Mouse (Mus musculus) embryonic facial prominence, embryonic 11.5 days (tissue): Measurements from ENCODE around the gene Zzef1. TPM values are rescaled to one million over a fixed set of nuclear protein-coding genes. Genes with fewer than 3 reads are reported as not detected.

Experiments used
- ATAC-seq: fragments of 200-750 bp; cut with Nextera tagmentation; replicated peaks from 2 replicates; pipeline ENCODE4 v1.8.0; 2017; ENCODE audit warnings: low read depth; ENCODE audit not compliant: insufficient number of reproducible peaks, low FRiP score, low TSS enrichment
- DNase-seq: peaks from one replicate; pipeline ENCODE4 v3.0.0-alpha.2; 2015; ENCODE audit warnings: low spot score
- H3K27ac ChIP-seq: fragments of 300-500 bp; sonication (generic); replicated peaks from 2 replicates; pipeline ENCODE4 v1.5.1; 2014; ENCODE audit warnings: mild to moderate bottlenecking, low read depth, low read length, control low read depth
- H3K27me3 ChIP-seq: fragments of 300-500 bp; sonication (generic); 2 replicates; pipeline ENCODE4 v1.6.1; 2014; ENCODE audit warnings: mild to moderate bottlenecking, low read length, moderate library complexity, mixed read lengths; ENCODE audit not compliant: control insufficient read depth, insufficient read depth
- H3K36me3 ChIP-seq: fragments of 300-500 bp; sonication (generic); replicated peaks from 2 replicates; pipeline ENCODE4 v1.6.1; 2014; ENCODE audit warnings: low read depth, mild to moderate bottlenecking, low read length, moderate library complexity, mixed read lengths; ENCODE audit not compliant: control insufficient read depth, insufficient read depth
- H3K4me1 ChIP-seq: fragments of 300-500 bp; sonication (generic); 2 replicates; pipeline ENCODE4 v1.6.1; 2014; ENCODE audit warnings: low read length, mixed read lengths; ENCODE audit not compliant: control insufficient read depth, insufficient read depth
- H3K4me2 ChIP-seq: fragments of 300-500 bp; sonication (generic); 2 replicates; pipeline ENCODE4 v1.6.1; 2014; ENCODE audit warnings: low read depth, mild to moderate bottlenecking, control low read depth, low read length, moderate library complexity
- H3K4me3 ChIP-seq: fragments of 300-500 bp; sonication (generic); 2 replicates; pipeline ENCODE4 v1.5.1; 2014; ENCODE audit warnings: low read depth, low read length, control low read depth
- H3K9ac ChIP-seq: fragments of 300-500 bp; sonication (generic); replicated peaks from 2 replicates; pipeline ENCODE4 v1.6.1; 2014; ENCODE audit warnings: mild to moderate bottlenecking, control low read depth, low read length
- H3K9me3 ChIP-seq: fragments of 300-500 bp; sonication (generic); replicated peaks from 2 replicates; pipeline ENCODE4 v1.6.1; 2016; ENCODE audit warnings: mild to moderate bottlenecking, low read length, inconsistent platforms, mixed read lengths; ENCODE audit not compliant: control insufficient read depth
- WGBS: fragments of 180-500 bp; shearing (Covaris S2); extraction: QIAGEN DNeasy Blood & Tissue Kit; methylation state at CpG from one replicate; pipeline ENCODE4 v1.1.7; 2014; 5-methylcytosine and 5-hydroxymethylcytosine counted together
- polyA plus RNA-seq: library from polyadenylated mRNA; unstranded; fragments of >200 nt; fragmentation: Nextera tagmentation; extraction: Ambion mirVana; gene quantifications from 2 replicates; pipeline ENCODE4 v1.2.1, GENCODE M21; 2014

Gene Zzef1
- polyA plus RNA-seq, 1 experiment from 2014 or later = 5.9 TPM

DNA sequence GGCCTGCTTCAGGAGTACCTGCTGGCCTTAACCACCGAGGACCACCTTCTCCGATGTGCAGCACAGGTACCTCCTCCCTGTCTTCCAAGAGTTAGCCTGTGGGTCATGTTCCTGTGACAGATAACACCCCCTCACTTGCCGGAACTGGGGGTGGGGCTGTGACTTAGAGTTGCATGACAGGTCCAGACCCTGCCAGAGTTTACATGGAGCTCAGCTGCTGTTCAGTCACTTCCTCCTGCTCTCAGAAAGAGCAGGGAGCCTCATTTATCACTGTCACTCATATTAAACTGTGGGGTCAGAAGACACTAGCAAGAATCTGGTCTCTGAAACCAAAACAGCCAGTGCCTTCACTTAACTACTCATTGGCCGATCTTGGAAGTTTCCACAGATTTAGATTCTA is 127.1 kb downstream of the Zzef1 start:
- H3K4me2 ChIP-seq = no peak overlapping the region
- no peak overlapping the region for H3K9ac ChIP-seq
- H3K9me3 ChIP-seq = no peaks in the 10 kb centered on the region
- H3K4me3 ChIP-seq = no peak overlapping the region
- H3K36me3 ChIP-seq = no peaks in the 10 kb centered on the region
- DNase-seq = no peak
- H3K4me1 ChIP-seq = no peaks in the 10 kb centered on the region
- no peaks in the 10 kb centered on the region for H3K27me3 ChIP-seq
- H3K27ac ChIP-seq = no peak overlapping the region
- no peak for ATAC-seq
- 83% methylated on average over 4 of the region's 4 CpGs for WGBS

DNA sequence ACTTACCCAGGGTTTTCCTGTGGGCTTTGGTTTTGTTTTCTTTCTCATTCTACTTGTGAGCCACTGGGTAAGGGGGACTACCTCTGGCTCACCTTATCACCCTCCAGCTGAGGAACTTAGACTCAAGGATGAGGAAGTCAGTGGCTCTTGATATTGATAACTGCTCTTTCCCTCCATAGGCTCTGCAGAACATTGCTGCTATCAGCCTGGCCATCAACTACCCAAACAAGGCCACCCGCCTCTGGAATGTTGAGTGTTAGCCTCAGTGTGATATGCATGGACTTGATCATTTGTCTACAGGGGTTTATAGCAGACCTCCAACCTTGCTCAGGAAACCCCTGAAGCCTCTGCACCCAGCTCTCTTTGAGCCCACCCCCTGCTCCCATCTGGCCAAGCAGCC is 128.4 kb downstream of the Zzef1 start:
- no peak for ATAC-seq
- no peaks in the 10 kb centered on the region for H3K4me1 ChIP-seq
- no peak overlapping the region for H3K4me3 ChIP-seq
- DNase-seq = no peak
- H3K27ac ChIP-seq = no peak overlapping the region
- H3K27me3 ChIP-seq = no peaks in the 10 kb centered on the region
- H3K36me3 ChIP-seq = no peaks in the 10 kb centered on the region
- WGBS = 79% methylated on average over 1 of the region's 1 CpGs
- no peaks in the 10 kb centered on the region for H3K9me3 ChIP-seq
- H3K9ac ChIP-seq = no peak overlapping the region
- H3K4me2 ChIP-seq = no peak overlapping the region

DNA sequence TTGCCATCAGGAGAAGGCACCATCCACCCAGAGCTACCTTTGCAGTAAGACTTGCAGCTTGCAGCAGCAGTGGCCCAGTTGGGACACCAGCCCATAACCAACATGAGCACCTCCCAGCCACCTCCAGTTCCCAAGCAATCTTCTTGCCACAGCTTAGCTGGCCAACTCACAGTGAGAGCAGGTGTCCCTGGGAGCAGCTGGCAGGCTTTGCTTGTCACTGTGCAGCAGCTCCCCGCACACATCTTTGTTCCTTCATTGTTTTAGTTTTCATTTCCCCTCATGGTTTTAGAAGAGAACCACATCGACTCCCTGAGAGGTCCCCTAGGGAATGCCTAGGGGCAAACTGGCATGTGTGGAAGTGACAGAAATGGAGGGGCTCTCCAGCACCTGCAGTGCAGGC is 129.0 kb downstream of the Zzef1 start:
- Histone ChIP-seq H3K27ac (no peak overlapping the region), H3K27me3 (no peaks in the 10 kb centered on the region), H3K36me3 (no peaks in the 10 kb centered on the region), H3K4me1 (no peaks in the 10 kb centered on the region), H3K9ac (no peak overlapping the region), H3K4me2 (no peak overlapping the region), H3K4me3 (no peak overlapping the region), H3K9me3 (no peaks in the 10 kb centered on the region)
- WGBS = 67% methylated on average over 2 of the region's 2 CpGs
- DNase-seq = no peak
- no peak for ATAC-seq

DNA sequence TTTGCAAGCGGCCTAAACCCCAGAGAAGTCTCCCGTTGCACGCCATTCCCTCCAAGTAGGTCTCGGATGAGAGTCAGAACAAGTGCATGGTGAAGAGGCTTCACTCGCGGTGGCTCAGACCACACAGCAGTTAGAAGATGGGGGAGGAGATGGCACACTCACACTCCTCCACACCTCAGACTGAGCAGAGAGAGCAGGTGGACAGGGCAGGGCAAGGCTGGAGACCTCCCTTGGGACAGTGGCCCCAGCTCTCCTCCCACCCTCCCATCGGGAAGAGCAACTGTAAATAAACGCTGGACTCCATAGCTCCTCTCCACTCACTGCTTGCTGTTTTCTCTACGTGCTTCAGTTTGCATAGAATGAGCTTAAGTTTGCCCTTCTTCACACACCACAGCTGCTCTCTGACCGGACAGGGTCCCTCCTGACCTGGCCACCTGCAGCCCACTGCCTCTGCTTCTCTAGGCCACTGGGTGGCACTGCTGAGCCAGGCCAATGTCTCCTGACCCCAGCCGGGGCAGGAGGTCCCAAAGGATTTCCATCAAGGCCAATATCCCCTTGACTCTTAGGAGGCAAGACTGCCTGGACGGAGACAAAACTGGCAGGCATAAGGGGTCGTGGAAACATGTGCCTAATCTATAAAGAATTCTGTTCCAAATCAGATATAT is 130.3 kb downstream of the Zzef1 start:
- H3K27me3 ChIP-seq = no peaks in the 10 kb centered on the region
- H3K4me3 ChIP-seq = no peak overlapping the region
- H3K9ac ChIP-seq = no peak overlapping the region
- no peak overlapping the region for H3K27ac ChIP-seq
- 53% methylated on average over 13 of the region's 13 CpGs for WGBS
- no peaks in the 10 kb centered on the region for H3K4me1 ChIP-seq
- peak; percentile 72; the same call in 1 of the 2 replicates for ATAC-seq
- H3K4me2 ChIP-seq = no peak overlapping the region
- H3K36me3 ChIP-seq = no peaks in the 10 kb centered on the region
- DNase-seq = peak; percentile 63
- H3K9me3 ChIP-seq = no peaks in the 10 kb centered on the region

DNA sequence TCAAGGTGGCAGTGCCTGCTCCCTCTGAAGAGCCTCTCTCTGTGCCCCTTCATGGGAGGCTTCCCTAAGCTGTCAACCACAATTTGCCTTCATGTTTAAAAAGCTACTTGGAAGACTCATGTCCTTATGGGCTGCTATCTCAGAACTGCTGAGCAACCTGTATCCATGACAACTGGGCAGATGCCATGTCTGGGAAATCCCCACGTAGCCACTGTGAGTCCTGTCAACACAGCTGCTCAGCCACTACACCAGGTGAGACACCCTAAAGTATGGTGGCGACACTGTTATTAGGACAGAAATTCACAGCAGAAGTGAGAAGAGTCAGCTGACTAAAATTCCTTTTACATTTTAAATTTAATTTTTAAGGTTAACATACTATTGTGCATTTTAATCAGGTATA is 132.5 kb downstream of the Zzef1 start:
- no peaks in the 10 kb centered on the region for H3K4me1 ChIP-seq
- ATAC-seq (no peak), DNase-seq (no peak)
- H3K27ac ChIP-seq = no peak overlapping the region
- H3K9me3 ChIP-seq = no peaks in the 10 kb centered on the region
- no peaks in the 10 kb centered on the region for H3K36me3 ChIP-seq
- H3K9ac ChIP-seq = no peak overlapping the region
- H3K4me2 ChIP-seq = no peak overlapping the region
- 62% methylated on average over 2 of the region's 2 CpGs for WGBS
- H3K4me3 ChIP-seq = no peak overlapping the region
- H3K27me3 ChIP-seq = no peaks in the 10 kb centered on the region

DNA sequence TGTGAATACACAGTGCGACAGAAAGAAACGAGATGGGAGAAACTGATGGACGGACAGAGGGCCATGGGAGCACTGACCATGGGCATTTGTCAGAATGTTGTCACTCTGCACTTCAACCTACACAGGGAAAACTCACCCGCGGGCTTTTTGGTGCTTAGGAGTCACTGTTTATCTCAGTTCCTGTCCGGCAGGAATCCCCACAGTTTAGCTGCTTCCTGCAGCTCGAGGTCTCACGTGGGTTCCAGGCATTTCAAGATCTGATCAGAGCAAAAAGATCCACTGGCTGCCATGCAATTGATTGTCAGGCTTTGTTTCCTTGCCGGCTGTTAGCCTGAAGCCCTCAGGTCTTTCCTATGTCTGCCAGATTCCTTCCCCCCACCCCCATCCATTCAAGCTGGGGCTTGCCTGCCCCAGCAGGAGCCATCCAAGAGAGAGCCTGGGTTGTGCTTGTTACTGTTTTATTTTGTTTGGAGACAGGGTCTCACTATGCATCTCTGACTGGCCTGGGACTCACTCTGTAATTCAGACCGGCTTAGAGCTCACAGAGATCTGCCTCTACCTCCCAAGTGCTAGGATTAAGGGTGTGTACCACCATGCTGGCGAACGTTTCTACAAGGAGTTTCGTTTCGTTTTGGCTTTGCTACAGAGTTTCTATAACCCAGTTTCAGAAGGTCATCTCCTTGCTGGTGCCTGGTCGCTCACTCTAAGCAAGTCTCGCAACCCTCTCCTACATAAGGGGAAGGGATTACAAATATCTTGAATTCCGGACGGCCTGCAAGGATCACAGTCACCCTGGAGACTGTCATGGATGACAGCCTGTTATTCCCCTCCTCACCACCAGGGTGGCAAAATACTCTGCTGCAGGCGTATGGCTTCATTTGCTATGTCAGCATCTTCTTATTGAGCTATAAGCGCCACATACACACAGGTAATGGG is 144.4 kb downstream of the Zzef1 start:
- DNase-seq = peak; percentile 69
- no peaks in the 10 kb centered on the region for H3K27me3 ChIP-seq
- peak overlapping the region; percentile 13; the same call in 1 of the 2 replicates for H3K4me2 ChIP-seq
- WGBS = 33% methylated on average over 20 of the region's 20 CpGs
- H3K4me3 ChIP-seq = no peak overlapping the region
- H3K4me1 ChIP-seq = no peaks in the 10 kb centered on the region
- H3K27ac ChIP-seq = no peak overlapping the region
- no peak overlapping the region; the same call in 1 of the 2 replicates for H3K9ac ChIP-seq
- no peaks in the 10 kb centered on the region for H3K36me3 ChIP-seq
- peak; percentile 59 for ATAC-seq
- no peaks in the 10 kb centered on the region for H3K9me3 ChIP-seq

DNA sequence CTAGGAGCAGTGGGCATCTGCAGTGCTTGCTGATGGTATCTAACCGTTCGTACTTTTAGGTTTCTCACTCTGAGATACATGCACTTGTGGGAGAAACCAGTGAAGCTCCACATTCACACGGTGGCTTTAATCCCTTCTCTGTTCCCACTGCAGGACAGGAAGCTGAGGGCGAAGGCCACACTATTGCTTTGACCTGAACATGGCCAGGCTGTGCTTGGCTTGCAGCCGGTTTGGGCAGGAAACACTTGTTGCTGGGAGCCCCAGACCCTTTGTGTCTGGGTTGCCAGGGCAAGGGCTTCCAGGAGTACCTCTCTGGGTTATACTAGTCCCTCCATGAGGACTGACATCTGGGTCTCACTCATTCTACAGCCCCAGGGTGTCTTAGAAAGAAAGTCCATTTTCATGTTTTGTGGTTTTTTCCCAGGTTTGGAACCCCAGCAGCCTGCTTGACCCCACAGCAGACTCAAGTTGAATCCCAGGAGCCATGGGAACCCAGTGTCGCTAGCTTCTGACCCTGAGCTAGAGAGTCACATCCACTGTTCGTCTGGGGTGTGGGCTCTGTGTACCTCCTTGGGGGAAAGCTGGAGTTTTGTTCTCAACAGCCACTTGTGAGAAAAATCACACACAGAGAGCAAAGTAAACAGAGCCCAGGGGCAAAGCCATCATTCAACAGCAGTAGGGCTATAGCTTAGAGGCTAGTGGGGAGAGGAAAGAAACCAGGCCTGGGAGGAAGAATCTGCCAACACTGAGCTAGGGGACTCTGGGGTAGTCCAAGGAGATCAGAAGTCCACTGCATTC is 149.2 kb downstream of the Zzef1 start:
- H3K4me2 ChIP-seq = no peak overlapping the region
- no peaks in the 10 kb centered on the region for H3K27me3 ChIP-seq
- H3K4me3 ChIP-seq = no peak overlapping the region
- H3K27ac ChIP-seq = no peak overlapping the region
- no peaks in the 10 kb centered on the region for H3K4me1 ChIP-seq
- H3K36me3 ChIP-seq = no peaks in the 10 kb centered on the region
- DNase-seq (no peak), ATAC-seq (no peak)
- WGBS = 47% methylated on average over 7 of the region's 7 CpGs
- no peak overlapping the region for H3K9ac ChIP-seq
- H3K9me3 ChIP-seq = no peaks in the 10 kb centered on the region
